Mouse (Mus musculus) gastrocnemius, adult 18-20 months (tissue): ENCODE results near the gene Zbtb20. TPM values are rescaled to one million over a fixed set of nuclear protein-coding genes. Genes with fewer than 3 reads are reported as not detected.
A peak's percentile ranks its signal among the peaks of the same experiment; 100 is the strongest.

Source experiments
- DNase-seq: peaks from one replicate; pipeline ENCODE4 v3.0.0; 2021; ENCODE audit warnings: low spot score
- total RNA-seq, 2 experiments: library from RNA; stranded (reverse); gene quantifications; 2 replicates each; pipeline ENCODE4 v1.2.3; 2021

Zbtb20 gene
- total RNA-seq, 2 experiments from 2014 or later = 75.4 to 79.3 TPM

DNA sequence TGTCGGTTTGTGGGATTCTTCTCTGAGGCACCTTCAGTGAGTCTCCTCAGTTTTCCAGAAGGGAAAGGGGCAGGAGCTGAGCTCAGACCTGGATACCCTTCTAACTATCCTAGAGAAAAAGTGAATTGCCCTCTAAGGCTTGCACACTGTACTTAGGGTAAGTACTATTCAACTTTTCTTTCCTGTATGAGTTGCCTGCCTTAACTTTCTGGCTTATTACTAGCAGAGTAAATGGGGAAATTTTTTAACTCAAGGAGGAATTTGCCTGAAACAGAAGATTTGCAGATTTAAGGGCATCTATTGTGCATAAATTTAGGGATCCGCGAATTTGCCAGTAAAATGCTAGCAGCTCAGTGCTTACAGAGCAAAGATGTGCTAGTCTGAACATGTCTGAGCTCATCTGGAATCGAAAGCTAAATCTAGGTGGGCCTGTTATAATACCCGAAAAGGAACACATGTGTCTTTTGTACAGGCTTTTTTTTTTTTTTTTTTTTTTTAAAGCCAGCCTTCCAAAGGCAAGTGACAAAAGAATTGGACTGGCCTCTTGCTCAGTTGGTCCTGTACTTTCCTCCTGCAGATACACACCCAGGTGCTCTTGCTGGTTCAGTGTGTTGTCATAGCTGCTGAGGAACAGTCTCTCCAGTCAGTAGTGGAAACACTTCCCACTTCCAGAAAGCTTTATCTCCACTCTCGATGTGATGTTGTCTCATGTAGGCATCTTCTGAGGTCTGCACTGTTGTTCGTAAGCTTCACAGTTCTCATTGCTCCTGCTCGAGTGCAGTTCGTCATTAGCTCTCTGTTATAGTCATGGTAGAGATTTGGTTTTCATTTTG is 632.7 kb downstream of the Zbtb20 start:
- no peak for DNase-seq

DNA sequence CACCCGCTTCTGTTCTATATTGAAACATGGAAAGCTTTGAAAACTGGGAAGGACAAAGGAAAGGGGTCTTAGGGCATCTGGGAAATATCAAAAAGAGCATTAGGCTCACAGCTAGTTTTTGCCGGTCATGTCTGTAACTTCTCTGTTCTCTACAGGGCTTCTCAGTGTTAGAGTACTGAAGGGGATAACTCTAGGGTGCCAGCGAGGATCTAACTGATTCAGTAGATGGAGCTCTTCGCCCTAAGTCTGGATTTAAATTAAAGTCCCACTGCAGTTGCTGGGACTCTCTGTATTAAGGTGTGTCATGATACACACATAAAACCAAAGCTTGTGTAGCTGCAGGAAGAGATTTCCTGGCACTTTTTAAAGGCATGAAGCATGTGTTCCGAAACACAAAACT is 634.8 kb downstream of the Zbtb20 start:
- DNase-seq = no peak

DNA sequence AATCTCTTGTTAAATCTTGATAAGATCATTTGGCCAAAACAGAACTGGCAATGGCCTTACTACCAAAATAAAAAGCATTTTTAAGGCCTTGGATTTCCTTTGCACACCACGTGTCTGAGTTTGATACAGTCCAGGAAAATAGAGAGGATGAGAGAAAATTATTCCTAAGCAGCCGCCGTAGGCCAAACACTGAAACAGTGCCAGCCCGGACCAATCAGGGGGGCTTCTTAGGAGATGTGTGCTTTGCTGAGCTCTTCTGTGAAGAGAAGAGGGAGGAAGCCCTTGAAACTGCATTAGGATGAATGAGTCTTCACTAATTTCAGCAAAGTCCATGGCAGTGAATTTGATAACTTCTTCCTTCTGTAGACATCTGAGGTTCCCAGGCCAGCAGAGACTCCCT is 635.9 kb downstream of the Zbtb20 start:
- DNase-seq = no peak

DNA sequence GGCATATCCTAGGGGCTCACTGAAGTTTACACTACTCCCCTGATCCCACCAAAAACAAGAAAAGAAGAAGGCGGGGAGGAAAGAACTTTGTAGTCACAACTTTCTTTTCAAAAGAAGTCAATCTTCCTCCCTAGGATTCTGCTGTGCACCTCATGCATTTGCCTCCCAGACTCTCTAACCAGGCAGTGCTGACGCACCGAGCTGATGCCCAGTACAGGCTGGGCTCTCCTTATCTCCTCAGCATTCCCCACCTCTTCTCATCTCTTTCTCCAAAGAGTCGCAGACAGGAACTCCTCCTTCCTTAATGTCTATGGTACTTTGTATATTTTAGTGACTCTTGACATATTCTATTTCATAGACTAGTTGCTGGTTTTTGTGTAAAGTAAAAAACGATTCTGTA is 638.3 kb downstream of the Zbtb20 start:
- DNase-seq = no peak

DNA sequence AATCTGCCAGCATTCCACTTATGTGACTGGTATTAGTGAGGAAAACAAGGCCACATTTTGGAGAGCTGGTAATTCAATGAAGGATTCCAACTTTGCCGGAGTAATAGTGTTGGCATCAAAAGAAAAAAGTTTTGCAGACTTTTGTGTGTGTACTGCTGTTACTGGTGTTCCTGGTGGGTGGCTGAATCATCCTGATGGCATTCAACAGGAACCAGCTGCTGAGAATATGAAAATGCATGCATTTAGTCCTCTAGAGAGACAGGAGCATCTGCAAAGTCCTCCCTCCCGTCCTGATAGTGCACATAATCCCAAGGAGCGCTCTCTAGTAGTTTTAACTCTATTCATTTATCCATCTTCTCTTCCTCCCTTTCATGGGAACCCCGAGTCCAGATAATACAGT is 639.9 kb downstream of the Zbtb20 start:
- DNase-seq = no peak

DNA sequence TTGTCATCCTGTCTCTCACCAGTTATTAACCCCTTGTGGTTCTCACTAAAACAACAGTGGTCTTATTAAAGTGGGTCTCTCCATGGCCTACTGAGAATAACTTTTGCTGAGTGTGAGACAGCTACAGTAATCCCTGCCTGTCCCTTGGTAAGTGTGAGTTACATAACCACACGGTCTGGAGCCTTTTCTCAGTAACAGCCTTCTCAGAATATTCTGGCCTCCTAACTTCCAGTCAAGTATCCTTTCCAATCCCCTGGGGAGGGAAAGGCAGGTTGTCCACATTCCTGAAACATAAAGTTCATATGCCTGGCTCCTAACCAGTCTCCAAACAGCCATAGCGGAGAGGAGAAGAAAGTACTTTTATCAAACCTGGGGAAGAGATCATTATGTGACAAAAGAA is 644.6 kb downstream of the Zbtb20 start:
- no peak for DNase-seq

DNA sequence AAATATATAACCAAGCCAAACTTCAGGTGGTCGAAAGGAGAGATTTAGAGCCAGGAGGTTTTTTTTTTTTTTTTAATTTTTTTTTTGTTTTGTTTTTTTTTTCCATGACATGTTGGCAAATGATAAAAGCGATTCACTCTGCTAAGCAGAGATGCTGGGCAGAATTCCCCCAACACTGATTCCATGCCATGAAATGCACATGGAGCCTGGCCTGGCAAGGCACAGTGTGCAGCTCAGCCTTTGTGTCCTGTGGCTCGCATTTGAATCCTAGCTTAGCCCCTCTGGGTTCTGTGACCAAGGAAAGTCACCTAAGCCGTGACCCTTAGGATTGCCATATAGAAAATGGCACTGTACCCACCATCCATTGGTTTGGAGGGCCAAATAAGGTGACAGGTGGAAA is 646.8 kb downstream of the Zbtb20 start:
- DNase-seq = no peak

DNA sequence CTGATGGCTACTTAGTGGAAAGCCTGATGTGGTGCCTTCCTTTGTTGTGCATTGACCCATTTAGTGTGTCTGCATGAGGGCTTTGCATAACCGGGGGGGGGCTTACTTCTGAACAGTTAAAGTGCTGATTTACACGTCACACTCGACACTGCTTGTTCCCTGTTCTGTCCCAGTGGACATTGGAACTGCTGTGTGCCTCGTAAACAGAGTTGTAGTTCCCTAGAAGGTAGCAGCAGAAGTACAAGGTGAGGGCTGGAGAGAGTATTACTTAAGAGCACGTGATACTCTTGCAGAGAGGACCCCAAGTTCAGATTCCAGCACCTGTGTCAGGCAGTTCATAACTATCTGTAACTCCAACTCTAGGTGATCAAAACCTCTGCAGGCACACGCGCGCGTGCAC is 648.5 kb downstream of the Zbtb20 start:
- DNase-seq = no peak

DNA sequence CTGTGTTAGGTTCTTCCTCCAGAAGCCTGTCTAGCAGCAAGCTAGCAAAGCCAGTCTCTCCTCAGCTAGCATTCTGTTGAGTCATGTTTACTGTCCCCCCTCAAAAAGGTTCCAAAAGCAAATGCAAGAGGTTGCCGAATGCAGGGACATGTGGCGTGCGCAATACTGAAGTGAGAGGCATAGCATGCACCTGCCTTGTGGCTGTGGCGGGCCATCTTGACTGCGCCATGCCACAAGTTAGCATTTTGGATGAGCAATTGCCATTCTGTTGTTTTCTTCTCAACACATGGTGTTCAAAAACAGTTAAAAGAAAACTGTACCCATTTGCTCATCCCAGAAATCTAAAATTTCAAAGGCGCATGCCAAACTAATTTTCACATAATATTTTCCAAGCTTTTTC is 649.9 kb downstream of the Zbtb20 start:
- no peak for DNase-seq

DNA sequence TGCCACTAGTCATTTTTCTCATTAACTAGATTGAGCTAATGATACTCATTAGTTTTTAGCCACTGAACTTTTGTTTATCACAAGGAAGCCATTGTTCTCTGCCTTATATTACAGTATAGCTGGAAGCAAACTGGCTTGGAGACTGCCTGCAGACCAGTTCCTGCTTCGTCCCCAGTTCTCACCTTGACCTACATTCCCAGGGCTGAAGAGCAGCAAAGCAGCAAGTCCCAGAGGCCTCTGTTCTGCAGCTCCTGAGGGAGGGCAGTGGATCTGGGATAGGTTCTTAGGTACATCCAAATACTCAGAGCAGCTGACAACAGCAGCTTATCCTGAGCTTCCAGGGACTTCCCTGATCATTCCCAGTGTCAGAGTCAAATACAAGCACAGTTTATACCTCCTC is 652.6 kb downstream of the Zbtb20 start:
- no peak for DNase-seq

DNA sequence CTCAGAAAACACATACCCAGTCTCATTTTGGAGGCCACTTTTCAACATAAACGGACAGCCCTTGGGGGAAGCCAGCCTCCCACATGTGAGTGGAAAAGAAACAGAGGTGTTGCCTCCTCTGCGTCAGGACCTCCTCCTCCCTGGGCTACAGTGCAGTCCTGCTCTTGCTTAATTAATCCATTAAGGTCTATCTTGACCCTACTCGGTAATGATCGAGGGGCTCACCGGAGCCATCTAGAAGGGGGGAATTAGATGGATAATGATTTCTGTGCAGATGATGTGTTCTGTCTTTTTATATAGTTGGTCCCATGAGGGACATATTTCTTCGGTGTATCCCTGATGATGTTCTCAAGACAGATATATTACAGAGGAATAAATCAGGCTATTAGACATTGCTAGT is 655.6 kb downstream of the Zbtb20 start:
- DNase-seq = no peak

DNA sequence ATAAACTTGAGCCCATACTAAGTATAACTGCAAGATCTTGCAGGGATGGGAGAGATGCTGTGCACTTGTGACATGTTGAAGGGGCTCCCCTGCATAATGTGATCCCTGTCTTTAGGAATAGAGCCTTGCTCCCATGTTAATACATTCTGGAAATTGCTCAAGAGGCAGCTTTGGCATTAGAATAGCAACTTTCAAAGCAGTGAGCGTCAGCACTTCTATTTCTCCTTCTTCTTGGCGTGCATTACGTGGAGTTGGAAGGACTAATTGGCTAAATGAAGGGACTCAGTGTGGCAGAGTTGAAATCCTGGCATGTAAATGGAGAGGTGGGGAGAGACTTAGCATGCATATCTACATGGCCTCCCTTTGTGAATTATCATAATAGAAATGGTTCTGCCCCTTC is 658.4 kb downstream of the Zbtb20 start:
- DNase-seq = peak; percentile 48

DNA sequence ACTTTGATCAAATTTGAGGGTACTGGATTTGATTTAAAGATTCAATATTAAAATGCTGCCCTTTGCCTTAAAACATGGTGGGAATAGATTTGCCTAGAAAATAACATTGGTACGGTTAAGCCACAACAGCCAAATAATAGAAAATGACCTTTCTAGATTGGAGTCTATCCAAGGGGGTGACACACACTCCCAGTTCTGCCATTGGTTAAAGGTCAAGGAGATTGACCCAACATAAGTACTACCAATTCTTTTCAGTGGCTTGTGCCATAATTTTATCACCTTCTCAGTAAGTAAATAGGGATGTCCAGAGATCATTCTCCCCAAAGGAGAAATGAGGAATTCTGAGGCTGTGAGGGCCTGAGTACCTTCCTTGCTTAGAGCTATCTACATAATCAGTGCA is 660.2 kb downstream of the Zbtb20 start:
- DNase-seq = no peak

DNA sequence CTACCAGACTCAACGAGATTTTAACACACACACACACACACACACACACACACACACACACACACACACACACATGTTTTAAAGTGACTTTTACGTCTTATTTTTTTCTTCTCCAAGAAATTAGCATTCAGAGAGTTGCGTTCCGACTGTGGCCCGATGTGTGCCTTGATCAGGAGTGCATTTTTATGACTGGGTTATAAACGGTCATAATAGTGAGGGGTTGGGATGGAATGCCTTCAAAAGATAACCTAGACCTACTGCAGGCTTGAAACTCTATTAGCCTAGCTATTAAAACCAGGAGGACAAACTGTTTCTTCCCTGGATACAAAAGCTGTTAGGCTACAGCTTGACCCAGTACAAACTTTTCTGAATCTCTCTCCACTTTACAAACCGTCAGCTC is 661.5 kb downstream of the Zbtb20 start:
- DNase-seq = no peak

DNA sequence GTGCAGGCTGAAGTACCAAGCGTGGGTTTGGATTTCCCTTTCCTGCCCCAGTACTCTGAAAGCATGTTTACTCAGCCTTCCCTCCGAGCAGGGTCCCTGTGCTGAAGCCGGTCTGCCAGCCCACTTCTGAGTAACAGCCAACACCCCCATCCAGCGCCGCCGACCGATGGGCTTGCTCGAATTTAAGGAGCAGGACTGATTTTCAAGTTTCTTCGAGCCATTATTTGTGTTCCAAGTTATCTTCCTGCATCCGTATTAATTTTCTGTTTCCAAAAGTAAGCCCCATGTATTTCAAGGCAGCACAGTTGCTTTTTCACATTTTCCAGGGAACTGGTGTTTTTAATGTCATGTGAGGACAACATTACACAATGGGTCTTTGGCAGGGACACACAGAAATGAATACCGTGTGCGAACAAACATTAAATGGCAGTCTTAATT is 664.0 kb downstream of the Zbtb20 start:
- peak; percentile 59 for DNase-seq

DNA sequence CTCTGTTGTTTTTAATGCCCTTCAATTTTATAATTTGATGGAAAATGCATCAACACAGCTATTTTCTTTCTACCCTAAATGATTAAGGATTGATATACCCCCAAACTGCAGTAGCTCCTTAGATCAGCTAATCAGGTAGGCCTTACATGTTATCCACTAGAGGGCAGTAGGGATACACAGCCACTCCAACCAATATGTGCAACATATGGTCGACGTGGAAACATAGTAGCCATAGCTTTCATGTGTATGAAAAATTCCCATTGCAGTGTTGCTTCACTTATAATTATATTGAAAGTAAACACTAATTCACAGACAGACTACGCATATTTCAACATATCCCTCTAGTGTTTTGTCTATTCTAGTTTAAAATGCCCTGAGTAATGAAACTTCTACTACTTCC is 664.4 kb downstream of the Zbtb20 start:
- DNase-seq = no peak

DNA sequence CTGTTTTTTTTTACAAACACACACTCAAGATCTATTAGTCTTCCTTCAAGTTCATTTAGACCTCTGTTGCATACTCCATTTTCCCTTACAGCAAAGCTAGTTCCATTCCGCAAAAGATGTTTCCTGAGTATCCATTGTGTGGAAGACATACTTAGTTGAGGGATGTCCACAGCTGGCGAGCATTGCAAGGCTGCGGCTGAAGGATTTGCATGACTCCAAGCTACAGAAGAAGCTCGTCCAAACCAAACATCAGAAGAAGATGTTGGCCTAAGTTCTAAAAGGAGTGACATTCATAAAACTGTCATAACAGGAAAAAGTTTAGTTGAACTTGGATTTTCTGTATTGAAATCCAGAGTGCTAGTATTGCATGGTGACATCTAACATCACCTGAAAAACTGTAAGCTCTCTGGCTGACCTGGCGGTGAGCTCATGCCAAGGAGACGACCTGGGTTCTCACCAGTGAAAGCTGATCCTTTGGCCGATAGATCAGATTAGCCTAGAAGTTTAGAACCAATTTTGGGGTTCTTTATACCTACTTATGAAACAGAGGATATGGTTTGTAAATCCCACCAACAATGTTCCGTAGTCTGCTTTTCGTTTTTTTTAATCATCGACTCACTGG is 665.0 kb downstream of the Zbtb20 start:
- no peak for DNase-seq

DNA sequence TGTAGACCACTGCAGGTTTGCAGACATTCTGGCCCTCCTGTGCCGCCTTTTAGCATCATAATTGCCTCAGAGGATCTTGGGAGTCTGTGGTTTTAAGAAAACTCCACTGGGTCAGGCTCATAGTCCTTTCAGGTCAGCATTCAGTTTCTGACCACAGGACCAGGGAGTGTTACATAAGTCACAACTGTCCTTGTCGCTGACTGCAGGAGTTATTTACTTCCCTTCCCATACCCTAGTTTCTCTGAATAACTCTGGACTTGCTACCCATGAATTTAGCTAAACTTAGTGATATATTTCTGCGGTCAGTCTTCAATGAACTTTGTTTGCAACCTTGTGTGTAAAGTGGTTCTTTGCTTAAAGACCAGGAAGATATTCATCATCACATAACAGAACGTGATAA is 669.6 kb downstream of the Zbtb20 start:
- DNase-seq = no peak

DNA sequence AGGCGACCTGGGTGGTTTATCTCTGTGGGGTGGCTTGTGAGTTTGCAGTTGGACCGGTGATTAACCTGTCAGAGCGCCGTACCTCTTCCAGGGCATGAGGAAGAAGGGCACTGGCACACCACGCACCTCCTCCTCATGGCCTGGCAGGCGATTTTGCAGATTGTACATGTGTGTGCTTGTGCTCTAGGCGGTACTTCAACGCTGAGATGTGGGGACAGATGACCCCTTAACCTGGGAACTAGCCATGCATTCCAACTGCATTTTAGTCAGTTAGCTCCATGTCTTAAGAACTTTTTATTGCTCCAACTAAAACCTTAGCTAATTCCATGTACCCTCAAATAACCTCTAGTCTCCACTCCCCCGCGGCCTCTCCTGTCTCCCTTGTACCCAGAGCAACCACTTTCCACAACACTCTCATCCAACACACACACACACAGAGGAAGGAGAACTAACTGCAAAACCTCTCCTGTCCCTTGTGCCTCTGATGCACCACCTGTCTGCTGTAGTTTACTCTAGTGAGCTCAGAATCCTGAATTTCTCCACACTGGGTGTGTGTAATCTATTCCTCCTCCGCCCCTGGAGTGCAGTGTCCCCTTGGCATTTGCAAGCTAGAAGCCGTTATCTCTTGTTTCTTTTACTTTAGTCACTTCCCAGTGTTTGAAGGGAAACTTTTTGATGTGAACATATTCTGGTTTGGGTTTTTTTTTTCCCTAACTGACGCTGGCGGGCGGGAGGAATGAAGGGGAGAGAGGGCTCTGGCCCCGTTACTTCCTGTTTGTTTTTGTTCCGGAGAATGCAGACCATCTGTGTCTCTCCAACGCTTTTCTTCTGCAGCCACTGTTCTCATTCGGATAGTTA is 671.9 kb downstream of the Zbtb20 start:
- no peak for DNase-seq

DNA sequence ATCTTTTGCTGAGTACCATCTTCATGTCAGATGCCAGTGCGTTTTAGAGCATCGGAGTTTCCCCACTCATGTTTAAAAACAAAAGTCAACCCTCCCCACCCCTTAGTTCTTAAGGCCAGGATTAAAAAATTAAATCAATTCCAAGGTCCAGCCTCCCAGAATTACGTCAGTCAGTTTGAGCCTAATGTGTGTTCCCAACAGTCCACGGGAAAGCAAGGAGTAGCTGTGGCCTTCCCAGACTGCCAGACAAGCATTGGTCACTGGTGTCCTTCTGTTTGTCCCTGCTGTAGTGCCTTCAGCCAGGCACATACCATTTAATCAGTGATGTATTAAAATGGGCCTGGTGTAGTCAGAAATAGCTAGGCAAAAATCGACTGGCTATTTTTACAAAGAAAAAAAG is 673.1 kb downstream of the Zbtb20 start:
- peak; percentile 40 for DNase-seq

DNA sequence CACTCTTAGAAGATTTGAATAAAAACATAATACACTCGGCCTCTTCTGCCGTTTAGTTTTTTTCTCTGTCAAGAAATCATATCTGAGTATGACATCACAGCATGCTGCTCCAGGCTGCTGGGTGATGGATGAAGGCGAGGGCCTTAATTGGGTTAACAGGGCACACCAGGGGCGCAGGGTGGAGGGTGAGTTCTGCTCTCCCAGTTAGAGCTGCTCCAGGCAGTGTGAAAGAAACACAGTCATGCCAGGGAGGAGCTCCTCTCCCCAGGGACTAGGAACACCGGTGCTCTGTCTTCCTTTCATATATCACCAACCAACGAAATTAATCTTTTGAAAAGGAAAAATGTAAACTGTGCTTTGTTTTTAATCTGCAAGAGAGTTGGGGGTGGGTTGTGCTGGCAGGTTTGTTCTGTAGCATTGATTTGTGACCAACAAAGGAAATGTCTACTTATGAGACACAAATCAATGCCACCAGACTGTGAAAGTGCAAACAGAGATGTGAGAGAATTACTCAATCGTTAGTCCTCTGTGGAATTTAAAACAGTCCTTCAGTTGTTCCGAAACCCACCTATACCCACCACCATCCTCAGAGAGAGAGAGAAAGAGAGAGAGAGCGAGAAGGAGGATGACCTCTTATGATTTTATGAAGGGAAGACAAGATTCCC is 673.9 kb downstream of the Zbtb20 start:
- DNase-seq = no peak

DNA sequence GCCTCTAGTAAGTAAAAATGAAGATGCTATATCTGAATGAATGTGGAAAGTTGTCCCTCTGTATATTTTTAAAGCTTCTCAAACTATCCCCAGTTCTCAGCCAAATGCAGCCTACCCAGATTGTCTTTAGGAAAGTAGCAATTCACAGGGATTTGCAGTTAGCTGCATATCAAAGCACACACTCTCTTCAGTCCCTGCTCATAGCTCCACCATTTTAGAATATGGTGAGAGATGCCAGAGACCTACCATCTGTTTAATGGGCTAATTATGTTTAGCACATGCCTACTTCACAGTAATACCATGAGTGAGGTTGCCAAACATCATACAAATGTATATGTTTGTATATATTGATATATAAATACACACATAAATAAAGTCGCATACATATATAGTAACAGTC is 676.8 kb downstream of the Zbtb20 start:
- no peak for DNase-seq
